Mouse (Mus musculus) embryo, embryonic 10 days (tissue): ENCODE results near the gene Tnfsf12.
"Not testable (repeated sequence)": the region's sequence is repeated elsewhere in the genome, so short reads cannot be mapped to it uniquely, and the experiment has no call there.

Source experiments
- DNase-seq: peaks from one replicate; pipeline ENCODE4 v3.0.0-alpha.2; 2015; ENCODE audit warnings: low spot score

The Tnfsf12 gene

DNA sequence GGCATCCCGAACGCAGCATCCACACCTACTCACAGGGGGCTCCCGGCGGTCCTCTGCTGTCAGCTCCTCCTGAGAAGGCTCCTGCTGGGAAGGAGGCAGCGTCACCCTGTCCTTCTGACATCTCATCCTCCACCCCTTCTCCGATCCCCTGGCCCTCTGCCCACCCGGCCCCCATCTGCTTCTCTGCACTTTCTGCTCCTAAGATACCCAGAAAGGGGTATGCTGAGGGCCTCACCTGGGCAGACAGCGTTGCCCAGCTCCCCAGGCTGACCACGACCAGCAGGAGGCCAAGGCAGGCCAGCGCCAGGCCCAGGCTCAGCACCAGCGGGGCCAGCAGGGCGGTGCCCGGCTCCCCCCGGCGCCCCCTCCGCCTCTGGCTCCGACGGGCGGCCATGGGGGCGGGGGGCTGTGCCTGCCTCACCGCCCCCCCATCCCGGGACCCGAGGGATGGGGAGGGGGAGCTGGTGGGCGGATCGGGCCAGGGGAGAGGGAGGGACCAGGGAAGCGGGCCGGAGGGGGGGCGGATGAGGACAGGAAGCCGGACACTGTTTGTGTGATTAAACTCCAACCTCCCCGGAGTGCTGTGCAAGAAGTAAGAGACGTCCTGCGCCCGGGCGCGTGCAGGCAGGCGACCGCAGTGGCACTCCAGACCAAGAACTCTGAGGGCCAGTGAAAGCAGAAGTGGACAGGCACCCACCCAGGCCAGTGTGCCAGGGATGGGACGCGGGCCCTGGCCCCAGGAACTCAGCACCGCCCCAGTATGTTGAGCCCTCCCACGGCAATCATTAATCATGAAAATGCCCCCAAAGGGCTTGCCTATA lies at the start of gene Tnfsf12, which contains the start of gene Tnfsfm13:
Tnfsf12 (minus strand) TSS at position 489 of the 821 bp plus-strand sequence.
Tnfsfm13 (minus strand) TSS at position 738 of the 821 bp plus-strand sequence.
- DNase-seq: peak; percentile 54

- DNase-seq: not testable (repeated sequence)
Observed at GRCm38 (mm10) chr11:69731408-69731807, 35.8 kb upstream of the Tnfsf12 start.

DNA sequence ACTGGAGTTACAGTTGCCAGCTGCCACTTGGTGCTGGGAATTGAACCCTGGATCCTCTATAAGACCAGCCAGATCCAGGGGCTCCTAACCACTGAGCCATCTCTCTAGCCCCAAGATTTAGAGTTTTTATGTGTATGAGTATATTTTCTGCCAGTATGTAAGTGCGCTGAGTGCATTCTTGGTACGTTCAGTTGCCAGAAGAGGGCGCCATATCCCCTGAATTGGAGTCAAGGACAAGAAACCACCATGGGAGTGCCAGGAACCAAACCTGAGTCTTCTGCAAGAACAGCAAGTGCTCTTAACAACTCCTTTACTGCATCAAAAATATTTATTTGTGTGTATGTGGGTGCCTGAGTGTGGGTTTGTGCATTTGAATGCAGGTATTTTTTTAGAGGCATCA lies 33.4 kb upstream of the Tnfsf12 start:
- DNase-seq: peak; percentile 83

GRCm38 (mm10) chr11:69725951-69726350 lies 30.3 kb upstream of the Tnfsf12 start:
- DNase-seq: no peak

GRCm38 (mm10) chr11:69723074-69723473 lies 27.4 kb upstream of the Tnfsf12 start:
- DNase-seq: no peak

DNA sequence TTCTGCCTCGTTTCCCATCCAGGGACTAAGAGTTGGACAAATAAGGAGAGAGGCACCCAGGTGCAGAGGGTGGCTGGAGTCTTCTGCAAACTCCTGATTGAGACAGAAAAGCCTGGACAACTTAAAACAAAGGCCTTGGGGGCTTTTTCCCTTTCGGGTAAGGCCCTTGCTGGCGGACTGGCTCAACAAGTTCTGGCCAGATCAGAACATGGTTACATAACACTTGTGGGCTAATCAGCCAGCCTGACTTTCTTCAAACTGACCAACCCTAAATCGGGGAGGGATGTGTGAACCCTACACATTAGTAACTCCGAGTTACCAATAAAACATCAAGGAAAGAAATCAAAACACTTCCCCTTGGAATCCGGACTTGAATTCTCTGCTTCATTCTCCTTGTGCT lies 25.2 kb upstream of the Tnfsf12 start:
- no peak for DNase-seq

- DNase-seq: no peak
Observed at GRCm38 (mm10) chr11:69719423-69719822, 23.8 kb upstream of the Tnfsf12 start.

DNA sequence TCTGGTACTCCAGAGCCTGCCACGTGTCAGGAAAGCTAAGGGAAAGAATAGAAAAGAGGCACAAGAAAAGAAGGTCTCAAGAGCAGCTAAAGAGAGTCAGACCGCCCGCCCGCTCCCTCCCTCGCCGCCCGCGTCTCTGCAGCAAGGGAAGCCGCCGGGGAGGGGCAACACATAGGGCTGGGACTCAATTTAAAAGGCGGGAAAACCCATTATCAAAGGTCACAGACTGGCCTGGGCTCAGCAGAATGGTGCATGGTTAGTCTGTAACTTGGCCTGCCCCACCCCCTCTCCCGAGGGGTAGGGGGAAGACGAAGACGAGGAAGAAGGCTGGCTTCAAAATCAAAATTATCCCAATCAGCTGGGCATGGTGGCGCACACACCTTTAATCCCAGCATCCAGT lies 23.0 kb upstream of the Tnfsf12 start:
- DNase-seq: peak; percentile 51

DNA sequence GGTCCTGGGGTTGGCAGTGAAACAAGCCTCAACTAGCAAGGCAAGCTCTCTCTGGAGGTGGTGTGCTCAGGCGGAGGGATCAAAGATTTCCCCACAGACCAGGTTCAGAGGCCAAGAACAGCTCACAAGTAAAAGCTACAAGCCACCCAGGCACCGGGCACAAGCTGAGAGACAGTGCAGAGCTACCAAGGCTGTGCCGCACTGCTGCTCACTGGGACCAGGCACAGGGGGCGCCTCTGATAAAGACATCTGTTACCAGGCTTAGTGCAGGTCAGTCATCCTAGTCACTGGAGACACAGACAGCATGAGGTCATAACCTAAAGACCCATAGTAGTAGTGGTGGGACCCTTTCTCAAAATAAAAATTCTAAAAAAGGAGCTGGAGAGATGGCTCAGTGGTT lies 21.3 kb upstream of the Tnfsf12 start:
- no peak for DNase-seq

GRCm38 (mm10) chr11:69715929-69716328 lies 20.3 kb upstream of the Tnfsf12 start:
- peak; percentile 73 for DNase-seq

DNA sequence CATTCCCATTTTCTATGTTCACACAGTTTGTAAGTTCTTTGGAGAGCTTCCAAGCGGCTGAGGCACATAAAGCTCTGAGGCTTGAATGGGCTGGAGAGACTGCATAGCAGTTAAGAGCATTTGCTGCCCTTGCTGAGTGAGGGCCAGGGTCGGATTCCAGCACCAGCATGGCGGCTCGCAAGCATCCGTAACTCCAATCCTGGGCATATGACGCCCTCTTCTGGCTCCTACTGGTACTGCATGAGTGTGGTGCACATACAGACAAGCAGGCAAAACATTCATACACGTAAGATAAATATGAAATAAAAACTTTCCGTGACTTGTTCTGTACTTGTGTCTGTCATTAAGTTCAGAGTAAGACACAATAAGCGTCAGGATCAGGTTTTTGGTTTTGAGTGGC lies 19.8 kb upstream of the Tnfsf12 start:
- DNase-seq: peak; percentile 45

DNA sequence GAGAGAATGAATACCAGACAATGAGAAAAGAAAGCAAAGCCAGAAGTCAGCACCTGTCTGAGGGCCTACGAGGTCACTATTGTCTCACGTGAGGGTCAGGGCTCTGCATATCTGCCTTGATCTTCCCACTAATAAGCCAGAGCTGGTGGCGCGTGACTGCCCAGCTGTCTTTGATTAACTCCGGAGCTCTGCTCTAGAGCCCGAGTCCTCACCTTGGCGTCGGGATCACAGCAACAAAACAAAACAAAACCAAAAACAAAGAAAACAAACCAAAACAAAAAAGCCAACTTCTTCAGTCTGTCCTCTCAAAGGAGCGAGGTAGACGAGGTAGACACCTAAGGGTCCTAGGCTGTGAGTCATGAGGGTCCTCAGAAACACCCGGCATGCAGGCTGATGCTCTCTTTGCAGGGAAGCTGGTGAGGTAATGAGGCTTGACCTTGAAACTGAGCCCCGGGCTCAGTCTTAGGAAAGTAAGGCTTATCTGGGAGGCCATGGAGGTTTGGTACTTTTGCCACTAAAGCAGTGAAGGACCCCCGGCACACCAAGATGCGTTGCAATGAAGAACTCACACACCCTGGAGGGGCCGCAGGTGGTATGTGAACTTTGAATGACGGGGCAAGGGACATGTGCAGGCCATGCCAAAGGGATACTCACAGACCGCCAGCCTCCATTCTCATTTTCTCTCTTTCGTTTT lies 19.1 kb upstream of the Tnfsf12 start:
- peak; percentile 71 for DNase-seq

GRCm38 (mm10) chr11:69712954-69713672 lies 17.5 kb upstream of the Tnfsf12 start:
- DNase-seq: peak; percentile 40

GRCm38 (mm10) chr11:69711082-69711481 lies 15.4 kb upstream of the Tnfsf12 start:
- DNase-seq: no peak

GRCm38 (mm10) chr11:69710470-69710869 lies 14.8 kb upstream of the Tnfsf12 start:
- DNase-seq: no peak

GRCm38 (mm10) chr11:69709554-69710446 lies 14.2 kb upstream of the Tnfsf12 start:
- no peak for DNase-seq

GRCm38 (mm10) chr11:69708614-69709265 lies 13.1 kb upstream of the Tnfsf12 start:
- DNase-seq: no peak

- DNase-seq: no peak
Observed at GRCm38 (mm10) chr11:69707873-69708381, 12.3 kb upstream of the Tnfsf12 start.

DNA sequence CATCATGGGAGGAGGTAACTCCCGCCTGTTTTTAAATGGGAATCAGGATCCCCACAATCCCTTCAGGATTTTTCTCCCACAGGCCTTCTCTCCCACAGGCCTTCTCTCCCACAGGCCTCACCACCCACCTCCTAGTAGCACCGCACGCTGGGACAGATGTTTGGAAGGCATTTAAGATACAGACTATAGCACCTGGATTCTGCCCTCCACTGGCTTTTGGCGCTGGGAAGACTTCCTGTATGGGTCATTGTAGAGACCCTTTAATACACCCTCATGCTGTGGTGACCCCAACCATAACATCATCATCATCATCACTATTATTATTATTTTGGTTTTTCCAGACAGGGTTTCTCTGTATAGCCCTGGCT lies 11.8 kb upstream of the Tnfsf12 start:
- no peak for DNase-seq

GRCm38 (mm10) chr11:69706775-69707479 lies 11.3 kb upstream of the Tnfsf12 start:
- DNase-seq: no peak
